ENCODE assay signal across 22 mouse cellular contexts in genomic region chr1:153411723-153412122, GRCm38 (mm10). TPM values are rescaled to one million over a fixed set of nuclear protein-coding genes. Genes with fewer than 3 reads are reported as not detected.
"Had no signal": no experiment of that assay in that cellular context is flagged by ENCODE, and none has a peak within 500 bp of the region (broad histone marks: within the 10 kb centered on the region; RNA-seq: fewer than 3 reads in every experiment).

No protein-coding gene starts in this region.

- H3K4me2 ChIP-seq: liver, embryonic 11.5 days; liver, embryonic 13.5 days; liver, embryonic 15.5 days; lung, embryonic 15.5 days; midbrain, embryonic 12.5 days; neural tube, embryonic 13.5 days; neural tube, embryonic 15.5 days had no signal

- ATAC-seq: liver, postnatal 0 days; midbrain, embryonic 16.5 days had no signal

- H3K36me3 ChIP-seq: liver, embryonic 13.5 days; liver, embryonic 15.5 days; lung, embryonic 15.5 days; midbrain, embryonic 10.5 days; midbrain, embryonic 12.5 days; neural tube, embryonic 13.5 days; neural tube, embryonic 15.5 days had no signal

- DNase-seq: liver, embryonic 13.5 days; liver, postnatal 0 days; lung, adult 2 months; midbrain, embryonic 14.5 days; retina, postnatal 1 day; right cerebral cortex, adult 18-20 months; right cerebral cortex, postnatal 25 days; right cerebral cortex, postnatal 4 days; spleen, adult 18-20 months; thymus, adult 18-20 months; thymus, postnatal 14 days; thymus, postnatal 36 days had no signal

- H3K27me3 ChIP-seq: liver, embryonic 13.5 days; liver, embryonic 15.5 days; lung, embryonic 15.5 days; midbrain, embryonic 12.5 days; neural tube, embryonic 13.5 days; neural tube, embryonic 15.5 days had no signal

- H3K9me3 ChIP-seq: liver, embryonic 13.5 days; liver, embryonic 15.5 days; lung, embryonic 15.5 days; midbrain, embryonic 10.5 days; midbrain, embryonic 12.5 days; neural tube, embryonic 13.5 days; neural tube, embryonic 15.5 days had no signal

- H3K4me1 ChIP-seq: liver, embryonic 13.5 days; lung, embryonic 15.5 days; midbrain, embryonic 10.5 days; midbrain, embryonic 12.5 days; neural tube, embryonic 13.5 days; neural tube, embryonic 15.5 days had no signal

- H3K9ac ChIP-seq: liver, embryonic 13.5 days; liver, embryonic 15.5 days; liver, postnatal 0 days; lung, embryonic 15.5 days; midbrain, embryonic 12.5 days; neural tube, embryonic 13.5 days; neural tube, embryonic 15.5 days had no signal

- H3K27ac ChIP-seq: liver, embryonic 13.5 days; liver, embryonic 15.5 days; lung, embryonic 15.5 days; midbrain, embryonic 10.5 days; midbrain, embryonic 12.5 days; neural tube, embryonic 13.5 days; neural tube, embryonic 15.5 days had no signal

- H3K4me3 ChIP-seq: liver, embryonic 13.5 days; liver, embryonic 15.5 days; lung, embryonic 15.5 days; midbrain, embryonic 10.5 days; midbrain, embryonic 12.5 days; myocyte; neural tube, embryonic 13.5 days; neural tube, embryonic 15.5 days had no signal

RNA-seq across cellular contexts. Expression of gene Shcbp1l, which starts 13.2 kb away (rescaled TPM):
- polyA plus RNA-seq: myocyte; small intestine, adult 2 months had no signal
